Mouse (Mus musculus) cortical plate, adult 2 months (tissue): ENCODE measurements around the gene Ppm1b.

ENCODE experiments used
- CTCF ChIP-seq: fragments of 200-500 bp; IDR thresholded peaks from 2 replicates; pipeline ENCODE4 v1.5.1; 2011; ENCODE audit warnings: mild to moderate bottlenecking, control low read depth, low read length; ENCODE audit not compliant: insufficient read depth; ENCODE audit errors: extremely low read depth
- POLR2A ChIP-seq: fragments of 200-500 bp; IDR thresholded peaks from 2 replicates; pipeline ENCODE4 v1.6.1; 2011; ENCODE audit warnings: mild to moderate bottlenecking, low read length, control low read depth; ENCODE audit not compliant: insufficient read depth; ENCODE audit errors: extremely low read depth

- TF ChIP-seq CTCF, result no peak
- TF ChIP-seq POLR2A, result no peak
Measured at GRCm38 (mm10) chr17:84944348-84944747, 12.2 kb upstream of the Ppm1b start.
